Mouse (Mus musculus) heart, embryonic 11.5 days (tissue): ENCODE measurements at regions not wholly inside any gene's neighbourhood (a gene's known extent, or its start where the extent isn't known, plus 50 kb on each side); places are given as distances from the start of the nearest gene placed in this dataset.

ENCODE experiments used
- ATAC-seq: fragments of 200-750 bp; cut with Nextera tagmentation; replicated peaks from 2 replicates; pipeline ENCODE4 v1.8.0; 2017; ENCODE audit warnings: moderate library complexity; ENCODE audit not compliant: insufficient number of reproducible peaks, low FRiP score, low TSS enrichment
- H3K27ac ChIP-seq: fragments of 300-500 bp; sonication (generic); 2 replicates; pipeline ENCODE4 v1.5.1; 2014; ENCODE audit warnings: mild to moderate bottlenecking, low read depth, low read length
- H3K27me3 ChIP-seq: fragments of 300-500 bp; sonication (generic); 2 replicates; pipeline ENCODE4 v1.6.1; 2014; ENCODE audit warnings: mild to moderate bottlenecking, low read length, mixed read lengths; ENCODE audit not compliant: control insufficient read depth, insufficient read depth
- H3K36me3 ChIP-seq: fragments of 300-500 bp; sonication (generic); 2 replicates; pipeline ENCODE4 v1.6.1; 2014; ENCODE audit warnings: mild to moderate bottlenecking, low read length, moderate library complexity, mixed read lengths; ENCODE audit not compliant: control insufficient read depth, insufficient read depth
- H3K4me1 ChIP-seq: fragments of 300-500 bp; sonication (generic); 2 replicates; pipeline ENCODE4 v1.6.1; 2014; ENCODE audit warnings: low read length; ENCODE audit not compliant: control insufficient read depth, insufficient read depth
- H3K4me2 ChIP-seq: fragments of 300-500 bp; sonication (generic); 2 replicates; pipeline ENCODE4 v1.6.1; 2014; ENCODE audit warnings: mild to moderate bottlenecking, moderate library complexity
- H3K4me3 ChIP-seq: fragments of 300-500 bp; sonication (generic); 2 replicates; pipeline ENCODE4 v1.5.1; 2014; ENCODE audit warnings: low read depth, low read length
- H3K9ac ChIP-seq: fragments of 300-500 bp; sonication (generic); 2 replicates; pipeline ENCODE4 v1.6.1; 2014; ENCODE audit warnings: mild to moderate bottlenecking, low read depth, low read length, moderate library complexity
- H3K9me3 ChIP-seq: fragments of 300-500 bp; sonication (generic); replicated peaks from 2 replicates; pipeline ENCODE4 v1.6.1; 2016; ENCODE audit warnings: low read length; ENCODE audit not compliant: control insufficient read depth
- WGBS: fragments of 180-500 bp; shearing (Covaris S2); extraction: QIAGEN DNeasy Blood & Tissue Kit; methylation state at CpG from one replicate; pipeline ENCODE4 v1.1.7; 2014; ENCODE audit not compliant: insufficient replicate concordance; 5-methylcytosine and 5-hydroxymethylcytosine counted together

DNA sequence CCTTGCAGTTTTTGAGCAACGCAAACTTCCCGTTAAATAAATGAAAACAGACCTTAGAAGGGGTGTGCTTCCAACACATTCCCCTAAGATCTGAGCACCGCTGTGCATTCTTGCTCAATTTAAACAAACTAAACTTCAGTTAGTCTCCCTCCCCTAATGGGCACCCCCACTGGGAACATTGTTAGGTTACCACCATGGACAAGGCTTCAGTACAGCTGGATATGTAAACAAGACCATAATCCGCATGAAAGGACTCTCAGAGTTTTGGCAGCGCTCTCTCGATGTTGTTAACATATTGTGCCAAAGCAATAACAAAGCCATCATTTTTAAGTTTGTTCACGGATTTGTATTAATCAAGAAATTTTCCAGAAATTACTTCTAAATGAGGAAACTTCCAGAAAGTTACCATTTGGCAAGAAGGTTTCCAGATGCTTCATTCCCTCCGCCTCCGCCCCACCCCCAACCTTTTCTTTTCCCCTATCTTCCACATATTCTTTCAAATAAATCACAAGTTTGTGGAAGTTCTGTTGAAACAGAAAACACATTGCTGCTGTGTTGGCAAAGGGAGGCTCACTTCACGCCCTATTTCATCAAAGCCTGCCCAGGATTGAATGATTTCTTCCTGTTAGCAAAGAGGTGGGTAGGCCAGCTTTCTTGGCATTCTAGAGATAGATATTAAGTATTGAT lies 429.6 kb upstream of the Nr2f1 start:
- Histone ChIP-seq H3K9ac (no peak overlapping the region), H3K4me1 (no peaks in the 10 kb centered on the region), H3K4me2 (no peak overlapping the region), H3K9me3 (no peaks in the 10 kb centered on the region), H3K27ac (no peak overlapping the region), H3K36me3 (no peaks in the 10 kb centered on the region), H3K4me3 (no peak overlapping the region), H3K27me3 (no peaks in the 10 kb centered on the region)
- ATAC-seq, result no peak
- 48% methylated on average over 10 of the region's 10 CpGs for WGBS

DNA sequence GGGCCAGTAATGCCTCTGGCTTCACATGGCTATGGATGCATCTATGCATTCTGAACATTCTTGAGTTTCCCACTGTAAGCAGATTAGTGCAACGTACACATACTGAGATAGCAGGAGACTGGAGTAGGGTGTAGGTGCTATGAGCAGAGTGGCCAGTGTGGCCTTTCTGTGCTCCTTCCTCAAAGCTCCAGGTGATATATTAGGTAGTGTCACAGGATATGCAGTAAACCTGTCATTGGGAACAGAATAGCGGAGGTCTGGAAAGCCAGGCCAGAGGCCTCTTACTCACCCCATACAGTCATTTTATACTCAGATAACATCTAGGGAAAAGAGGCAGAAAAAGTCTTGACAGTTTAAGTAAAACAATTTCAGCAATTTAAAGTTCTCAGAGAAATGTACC lies 424.1 kb upstream of the Nr2f1 start:
- ATAC-seq, result no peak
- Histone ChIP-seq H3K27ac (no peak overlapping the region), H3K4me2 (no peak overlapping the region), H3K4me1 (no peaks in the 10 kb centered on the region), H3K4me3 (no peak overlapping the region), H3K9me3 (no peaks in the 10 kb centered on the region), H3K36me3 (no peaks in the 10 kb centered on the region), H3K9ac (no peak overlapping the region), H3K27me3 (no peaks in the 10 kb centered on the region)
- WGBS, result 51% methylated on average over 2 of the region's 2 CpGs

DNA sequence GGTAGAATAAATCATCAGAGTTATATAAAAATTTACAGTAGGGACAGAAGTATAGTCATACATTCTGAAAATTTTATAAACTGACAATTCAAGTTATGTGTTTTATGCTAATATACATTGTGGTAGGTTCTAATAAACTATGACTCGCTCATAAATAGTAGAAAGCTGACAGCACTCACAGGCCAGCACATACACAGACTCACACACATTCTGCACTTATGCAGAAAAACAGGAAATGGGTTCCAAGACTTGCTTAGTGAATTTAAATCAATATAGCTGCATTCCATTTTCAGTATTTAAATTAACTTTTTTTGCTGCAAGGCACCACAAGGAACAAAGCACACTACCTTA lies 403.3 kb upstream of the Nr2f1 start:
- no peak overlapping the region for H3K4me2 ChIP-seq
- H3K36me3 ChIP-seq, result no peaks in the 10 kb centered on the region
- ATAC-seq, result no peak
- no peak overlapping the region for H3K9ac ChIP-seq
- no peaks in the 10 kb centered on the region for H3K27me3 ChIP-seq
- H3K4me1 ChIP-seq, result no peaks in the 10 kb centered on the region
- no peak overlapping the region for H3K27ac ChIP-seq
- WGBS, result 87% methylated on average over 1 of the region's 1 CpGs
- H3K9me3 ChIP-seq, result no peaks in the 10 kb centered on the region
- H3K4me3 ChIP-seq, result no peak overlapping the region

- Histone ChIP-seq H3K4me1 (no peaks in the 10 kb centered on the region), H3K27ac (no peak overlapping the region), H3K27me3 (no peaks in the 10 kb centered on the region), H3K36me3 (no peaks in the 10 kb centered on the region), H3K9ac (no peak overlapping the region), H3K4me3 (no peak overlapping the region), H3K4me2 (no peak overlapping the region), H3K9me3 (no peaks in the 10 kb centered on the region)
- ATAC-seq, result no peak
- 76% methylated on average over 6 of the region's 6 CpGs for WGBS
Observed at GRCm38 (mm10) chr13:78602211-78602860, 402.8 kb upstream of the Nr2f1 start.

- Histone ChIP-seq H3K9me3 (no peaks in the 10 kb centered on the region), H3K4me1 (no peaks in the 10 kb centered on the region), H3K36me3 (no peaks in the 10 kb centered on the region), H3K27me3 (no peaks in the 10 kb centered on the region), H3K4me3 (no peak overlapping the region), H3K9ac (no peak overlapping the region), H3K4me2 (no peak overlapping the region), H3K27ac (no peak overlapping the region)
- WGBS, result 61% methylated on average over 7 of the region's 7 CpGs
- no peak for ATAC-seq
Observed at GRCm38 (mm10) chr13:78580863-78581595, 381.5 kb upstream of the Nr2f1 start.

- H3K36me3 ChIP-seq, result no peaks in the 10 kb centered on the region
Observed at GRCm38 (mm10) chr13:78577497-78577896, 377.9 kb upstream of the Nr2f1 start.

DNA sequence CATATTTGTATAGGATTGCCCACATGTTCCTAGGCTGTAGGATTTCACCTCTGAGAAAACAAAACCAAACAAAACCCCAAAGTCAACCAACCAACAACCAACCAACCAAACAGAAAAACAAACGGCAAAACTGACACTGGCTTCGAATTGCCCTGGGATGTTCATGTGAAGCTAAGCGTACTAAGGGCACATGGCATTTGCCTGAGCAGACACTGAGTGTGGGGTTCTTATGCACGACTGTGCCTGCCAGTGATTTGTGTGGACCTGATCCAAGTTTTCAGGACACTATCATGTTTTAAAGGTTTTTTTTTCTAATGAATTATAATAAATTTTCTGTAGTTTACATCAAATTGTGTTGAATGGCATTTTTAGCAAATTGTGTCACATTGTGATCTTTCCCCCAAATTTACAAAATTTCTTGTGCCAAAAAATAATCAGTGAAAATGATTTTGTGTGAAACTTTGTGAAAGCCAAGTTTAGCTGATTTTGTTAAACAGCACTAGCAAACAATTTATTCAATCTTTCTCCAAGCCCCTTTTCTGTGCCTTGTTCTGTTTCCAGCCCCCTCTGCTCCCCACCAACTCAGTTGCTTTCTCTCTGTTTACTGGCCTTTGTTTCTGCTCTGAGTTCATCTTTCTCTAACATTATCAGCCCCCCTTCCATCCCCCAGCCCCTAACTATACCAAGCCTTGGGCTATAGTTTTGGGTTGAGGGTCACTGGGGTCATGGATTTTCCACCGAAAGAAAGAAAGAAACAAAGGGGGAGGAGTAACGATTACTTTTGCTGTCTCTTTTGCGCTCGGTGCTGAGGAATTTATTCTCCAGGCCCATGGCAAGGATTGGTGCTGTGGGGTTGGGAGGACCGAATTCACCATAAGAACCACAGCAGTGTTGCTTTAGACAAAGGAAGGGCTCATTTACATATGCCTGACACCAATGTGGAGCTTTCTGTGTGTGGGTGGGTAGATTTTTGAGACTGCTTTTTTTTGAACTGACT lies 377.0 kb upstream of the Nr2f1 start:
- WGBS, result 69% methylated on average over 9 of the region's 9 CpGs
- no peaks in the 10 kb centered on the region for H3K27me3 ChIP-seq

More at GRCm38 (mm10) chr13:78577497-78577896, 377.9 kb upstream of the Nr2f1 start:
- Histone ChIP-seq H3K4me3 (no peak overlapping the region), H3K9ac (no peak overlapping the region), H3K9me3 (no peaks in the 10 kb centered on the region), H3K4me1 (no peaks in the 10 kb centered on the region), H3K4me2 (no peak overlapping the region), H3K27ac (no peak overlapping the region), H3K27me3 (no peaks in the 10 kb centered on the region)
- no peak for ATAC-seq
- WGBS, result 88% methylated on average over 1 of the region's 1 CpGs

DNA sequence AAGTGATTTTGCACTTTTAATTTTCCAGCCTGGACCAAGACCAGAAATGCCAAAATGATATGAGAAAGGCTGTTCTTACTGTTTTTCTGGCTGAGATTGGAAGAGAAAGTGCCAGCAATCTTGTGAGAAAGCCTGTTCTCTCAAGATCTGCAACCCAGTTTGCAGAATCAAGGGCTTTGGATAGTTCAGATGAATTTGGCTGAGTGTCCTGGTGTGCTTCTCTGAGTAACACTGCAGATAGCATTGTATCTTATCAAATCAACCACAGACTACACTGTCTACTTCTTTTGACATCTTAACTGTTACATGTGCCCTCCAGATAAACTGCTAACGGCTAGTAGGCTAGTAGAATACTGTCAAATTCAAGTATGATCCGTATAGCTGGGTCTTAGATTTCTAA lies 371.5 kb upstream of the Nr2f1 start:
- H3K9me3 ChIP-seq, result no peaks in the 10 kb centered on the region
- H3K36me3 ChIP-seq, result no peaks in the 10 kb centered on the region
- no peak overlapping the region for H3K9ac ChIP-seq
- no peaks in the 10 kb centered on the region for H3K27me3 ChIP-seq
- no peak overlapping the region for H3K4me3 ChIP-seq
- 55% methylated on average over 2 of the region's 2 CpGs for WGBS
- H3K4me1 ChIP-seq, result no peaks in the 10 kb centered on the region
- H3K27ac ChIP-seq, result no peak overlapping the region
- no peak overlapping the region for H3K4me2 ChIP-seq
- ATAC-seq, result no peak

More for the DNA sequence above, 377.0 kb upstream of the Nr2f1 start:
- Histone ChIP-seq H3K36me3 (no peaks in the 10 kb centered on the region), H3K4me2 (no peak overlapping the region), H3K27ac (no peak overlapping the region), H3K9ac (no peak overlapping the region), H3K4me1 (no peaks in the 10 kb centered on the region), H3K4me3 (no peak overlapping the region), H3K9me3 (no peaks in the 10 kb centered on the region)
- ATAC-seq, result no peak
